Mouse (Mus musculus) MEL (cell line): ENCODE data around the gene Socs5. TPM values are rescaled to one million over a fixed set of nuclear protein-coding genes. Genes with fewer than 3 reads are reported as not detected.

Experiments used
- DNase-seq: peaks from one replicate; pipeline ENCODE4 v3.0.0; 2011; ENCODE audit warnings: low read depth, low spot score
- H3K27ac ChIP-seq: 2 replicates; pipeline ENCODE4 v1.5.1; 2012; ENCODE audit warnings: low read depth, mild to moderate bottlenecking, control low read depth, low read length, moderate library complexity; ENCODE audit not compliant: control insufficient read depth
- H3K27me3 ChIP-seq, 2 experiments: fragments of 150-350 bp in 1 of 2; sonication (generic) in 1 of 2; 2 replicates each; pipeline ENCODE4 v1.6.1; 2012; ENCODE audit warnings: low read length in 2 of 2, mild to moderate bottlenecking in 2 of 2, improper control_type of control experiment in 1 of 2, moderate library complexity in 1 of 2; ENCODE audit not compliant: insufficient read depth in 2 of 2, control insufficient read depth in 1 of 2
- H3K36me3 ChIP-seq, 2 experiments: 2 replicates each; pipeline ENCODE4 v1.6.1; 2012 to 2014; ENCODE audit warnings: low read length in 2 of 2, improper control_type of control experiment in 1 of 2, inconsistent platforms in 1 of 2, mild to moderate bottlenecking in 1 of 2; ENCODE audit not compliant: insufficient read depth in 2 of 2, control insufficient read depth in 1 of 2
- H3K4me1 ChIP-seq, 2 experiments: fragments of 150-350 bp in 1 of 2; sonication (generic) in 1 of 2; 2 replicates each; pipeline ENCODE4 v1.6.1; 2012; ENCODE audit warnings: low read length in 2 of 2, improper control_type of control experiment in 1 of 2, mild to moderate bottlenecking in 1 of 2; ENCODE audit not compliant: insufficient read depth in 2 of 2, control insufficient read depth in 1 of 2
- H3K4me3 ChIP-seq, 2 experiments: fragments of 150-350 bp in 1 of 2; sonication (generic) in 1 of 2; 2 replicates each; pipeline ENCODE4 v1.5.1; 2012; ENCODE audit warnings: low read depth in 2 of 2, low read length in 2 of 2, mild to moderate bottlenecking in 2 of 2, moderate library complexity in 2 of 2, control low read depth in 1 of 2, improper control_type of control experiment in 1 of 2; ENCODE audit not compliant: control insufficient read depth in 1 of 2, insufficient read depth in 1 of 2
- H3K79me2 ChIP-seq: 2 replicates; pipeline ENCODE4 v1.6.1; 2012; ENCODE audit warnings: mild to moderate bottlenecking, low read length, moderate library complexity; ENCODE audit not compliant: control insufficient read depth, poor library complexity, insufficient read depth
- H3K9ac ChIP-seq: 2 replicates; pipeline ENCODE4 v1.6.1; 2012; ENCODE audit warnings: low read depth, mild to moderate bottlenecking, control low read depth, low read length, moderate library complexity; ENCODE audit not compliant: control insufficient read depth, poor library complexity, severe bottlenecking
- H3K9me3 ChIP-seq: fragments of 150-350 bp; sonication (generic); replicated peaks from 2 replicates; pipeline ENCODE4 v1.6.1; 2012; ENCODE audit warnings: mild to moderate bottlenecking, low read length, improper control_type of control experiment, moderate library complexity; ENCODE audit not compliant: insufficient read depth
- CHD1 ChIP-seq: IDR thresholded peaks from 2 replicates; pipeline ENCODE4 v1.6.1; 2012; ENCODE audit warnings: low read depth, mild to moderate bottlenecking, inconsistent platforms, low read length, improper control_type of control experiment
- CHD2 ChIP-seq: IDR thresholded peaks from 2 replicates; pipeline ENCODE4 v1.6.1; 2011; ENCODE audit warnings: low read length, improper control_type of control experiment
- CTCF ChIP-seq, 3 experiments: IDR thresholded peaks in 2 of 3; conservative IDR thresholded peaks in 1 of 3; 2 replicates each; pipeline ENCODE4 v1.5.1; 2011 to 2012; ENCODE audit warnings: low read length in 3 of 3, low read depth in 2 of 3, mild to moderate bottlenecking in 2 of 3, improper control_type of control experiment in 1 of 3, inconsistent platforms in 1 of 3, mixed read lengths in 1 of 3, moderate library complexity in 1 of 3; ENCODE audit not compliant: control insufficient read depth in 1 of 3, insufficient read depth in 1 of 3, poor library complexity in 1 of 3, severe bottlenecking in 1 of 3
- ELF1 ChIP-seq: IDR thresholded peaks from 2 replicates; pipeline ENCODE4 v1.6.1; 2014; ENCODE audit warnings: low read depth, mild to moderate bottlenecking, inconsistent platforms, low read length, improper control_type of control experiment, moderate library complexity
- EP300 ChIP-seq, 2 experiments: IDR thresholded peaks; 2 replicates each; pipeline ENCODE4 v1.6.1; 2011; ENCODE audit warnings: improper control_type of control experiment in 2 of 2, low read length in 2 of 2, low read depth in 1 of 2, mild to moderate bottlenecking in 1 of 2
- GABPA ChIP-seq: IDR thresholded peaks from 2 replicates; pipeline ENCODE4 v1.6.1; 2012; ENCODE audit warnings: low read depth, mild to moderate bottlenecking, inconsistent platforms, low read length, improper control_type of control experiment, moderate library complexity
- GATA1 ChIP-seq: IDR thresholded peaks from 2 replicates; pipeline ENCODE4 v1.6.1; 2011; ENCODE audit warnings: low read depth, low read length, improper control_type of control experiment
- HCFC1 ChIP-seq: IDR thresholded peaks from 2 replicates; pipeline ENCODE4 v1.6.1; 2012; ENCODE audit warnings: low read depth, mild to moderate bottlenecking, inconsistent platforms, low read length, improper control_type of control experiment, moderate library complexity
- MAX ChIP-seq: IDR thresholded peaks from 2 replicates; pipeline ENCODE4 v1.6.1; 2011; ENCODE audit warnings: low read length, improper control_type of control experiment
- MAZ ChIP-seq: IDR thresholded peaks from 2 replicates; pipeline ENCODE4 v1.6.1; 2012; ENCODE audit warnings: low read depth, mild to moderate bottlenecking, inconsistent platforms, low read length, improper control_type of control experiment
- MEF2A ChIP-seq: IDR thresholded peaks from 2 replicates; pipeline ENCODE4 v1.6.1; 2014; ENCODE audit warnings: low read depth, mild to moderate bottlenecking, inconsistent platforms, low read length, improper control_type of control experiment; ENCODE audit not compliant: poor library complexity, insufficient replicate concordance, severe bottlenecking; ENCODE audit errors: extremely low read depth
- MYC ChIP-seq: IDR thresholded peaks from 2 replicates; pipeline ENCODE4 v1.6.1; 2011; ENCODE audit warnings: low read depth, mild to moderate bottlenecking, low read length, improper control_type of control experiment, moderate library complexity
- NRF1 ChIP-seq: IDR thresholded peaks from 2 replicates; pipeline ENCODE4 v1.6.1; 2014; ENCODE audit warnings: low read depth, mild to moderate bottlenecking, inconsistent platforms, low read length, improper control_type of control experiment, moderate library complexity; ENCODE audit not compliant: poor library complexity, insufficient read depth, severe bottlenecking
- POLR2A ChIP-seq, 2 experiments: IDR thresholded peaks; 2 replicates each; pipeline ENCODE4 v1.6.1; 2011 to 2012; ENCODE audit warnings: low read length in 2 of 2, mild to moderate bottlenecking in 2 of 2, control low read depth in 1 of 2, improper control_type of control experiment in 1 of 2, low read depth in 1 of 2, moderate library complexity in 1 of 2; ENCODE audit not compliant: control insufficient read depth in 1 of 2, insufficient read depth in 1 of 2, poor library complexity in 1 of 2
- POLR2AphosphoS5 ChIP-seq: IDR thresholded peaks from 2 replicates; pipeline ENCODE4 v1.6.1; 2012; ENCODE audit warnings: low read depth, borderline replicate concordance, mild to moderate bottlenecking, inconsistent platforms, low read length, moderate library complexity, mixed read lengths
- RAD21 ChIP-seq: IDR thresholded peaks from 2 replicates; pipeline ENCODE4 v1.6.1; 2011; ENCODE audit warnings: mild to moderate bottlenecking, low read depth, low read length, improper control_type of control experiment
- SMC3 ChIP-seq: IDR thresholded peaks from 2 replicates; pipeline ENCODE4 v1.6.1; 2011; ENCODE audit warnings: low read depth, low read length, improper control_type of control experiment
- TBP ChIP-seq: IDR thresholded peaks from 2 replicates; pipeline ENCODE4 v1.8.0; 2011; ENCODE audit warnings: low read depth, low read length, improper control_type of control experiment
- USF1 ChIP-seq: IDR thresholded peaks from 2 replicates; pipeline ENCODE4 v1.6.1; 2014; ENCODE audit warnings: low read depth, mild to moderate bottlenecking, inconsistent platforms, low read length, improper control_type of control experiment, moderate library complexity
- USF2 ChIP-seq, 2 experiments: IDR thresholded peaks; 2 replicates each; pipeline ENCODE4 v1.6.1; 2011 to 2012; ENCODE audit warnings: improper control_type of control experiment in 2 of 2, low read length in 2 of 2, borderline replicate concordance in 1 of 2, inconsistent platforms in 1 of 2, low read depth in 1 of 2, mild to moderate bottlenecking in 1 of 2; ENCODE audit not compliant: insufficient read depth in 1 of 2
- ZC3H11A ChIP-seq: IDR thresholded peaks from 2 replicates; pipeline ENCODE4 v1.6.1; 2012; ENCODE audit warnings: low read depth, mild to moderate bottlenecking, inconsistent platforms, low read length, improper control_type of control experiment
- ZKSCAN1 ChIP-seq: IDR thresholded peaks from 2 replicates; pipeline ENCODE4 v1.6.1; 2012; ENCODE audit warnings: low read depth, mild to moderate bottlenecking, inconsistent platforms, low read length, improper control_type of control experiment, moderate library complexity
- ZNF384 ChIP-seq: IDR thresholded peaks from 2 replicates; pipeline ENCODE4 v1.6.1; 2012; ENCODE audit warnings: low read depth, mild to moderate bottlenecking, inconsistent platforms, low read length, improper control_type of control experiment
- polyA plus RNA-seq, 2 experiments: library from polyadenylated mRNA; stranded (reverse) in 1 of 2; unstranded in 1 of 2; fragments of >175 nt in 1 of 2; fragments of >200 nt in 1 of 2; gene quantifications; 2 replicates each; pipeline versions ENCODE4 v1.2.1 to v1.2.4; 2012; ENCODE audit warnings: low replicate concordance in 2 of 2, low read depth in 1 of 2; ENCODE audit not compliant: insufficient read length in 2 of 2, insufficient read depth in 1 of 2, missing spikeins in 1 of 2
- total RNA-seq: library from RNA; depleted of rRNA; stranded (reverse); fragments of 300-350 nt; gene quantifications from 2 replicates; pipeline ENCODE4 v1.2.3, GENCODE M21; 2012; rRNA removed

Socs5 gene
- total RNA-seq (6.0 and 6.4 TPM in 2 replicates), polyA plus RNA-seq (1 to 10 TPM in 1 of 2 experiments, not detected in 1; 9.7 TPM)

- no peak for TF ChIP-seq ZC3H11A
- no peak for TF ChIP-seq USF2 (IDR thresholded peaks at IDR 0.05; ENCODE audit: borderline replicate concordance in 1 of 2, insufficient read depth in 1 of 2, low read depth in 1 of 2, low read length in 2 of 2)
- peak in 1 of 2 experiments; percentile 59; a peak in 1 of 4 replicates for TF ChIP-seq POLR2A (IDR thresholded peaks at IDR 0.05; ENCODE audit: control insufficient read depth in 1 of 2, insufficient read depth in 1 of 2, low read depth in 1 of 2, low read length in 2 of 2, poor library complexity in 1 of 2)
- no peak for TF ChIP-seq CHD2
- no peak for TF ChIP-seq EP300 (IDR thresholded peaks at IDR 0.05; ENCODE audit: low read depth in 1 of 2, low read length in 2 of 2)
- no peak for TF ChIP-seq MAZ
- no peak for TF ChIP-seq USF1
- no peak for TF ChIP-seq MAX
- TF ChIP-seq CHD1: peak; percentile 55; the same call in 1 of the 2 replicates
- TF ChIP-seq ZKSCAN1: 0 out of 2 replicates have a peak, but pooled peaks have one; percentile 51
- TF ChIP-seq ELF1: no peak
- TF ChIP-seq MYC: no peak
- TF ChIP-seq NRF1: peak; percentile 38; the same call in 1 of the 2 replicates
- Histone ChIP-seq H3K9ac (peak within 1 kb of the TSS; percentile 94), H3K27ac (peak within 1 kb of the TSS; percentile 73), H3K9me3 (no peaks in the 10 kb centered on the region), H3K4me3 (peak within 1 kb of the TSS; percentile 92 to 96), H3K36me3 (peaks cover 0 to 8% of the 10 kb centered on the region in 2 experiments; a peak in 2 of 4 replicates), H3K4me1 (peaks cover 0 to 11% of the 10 kb centered on the region in 2 experiments; a peak in 1 of 4 replicates), H3K79me2 (peaks cover 10% of the 10 kb centered on the region), H3K27me3 (no peaks in the 10 kb centered on the region)
- DNase-seq: peak; percentile 54
Observed at GRCm38 (mm10) chr17:87107623-87108221, at the start of gene Socs5. Socs5 (plus strand) TSS chr17:87107679.

GRCm38 (mm10) chr17:87062639-87063038 lies 44.8 kb upstream of the Socs5 start:
- TF ChIP-seq GABPA: no peak
- no peak for TF ChIP-seq ZNF384
- TF ChIP-seq EP300 (IDR thresholded peaks at IDR 0.05; ENCODE audit: low read depth in 1 of 2, low read length in 2 of 2): no peak
- no peak for TF ChIP-seq SMC3
- no peak for TF ChIP-seq CHD2
- TF ChIP-seq RAD21: no peak
- TF ChIP-seq USF2 (IDR thresholded peaks at IDR 0.05; ENCODE audit: borderline replicate concordance in 1 of 2, insufficient read depth in 1 of 2, low read depth in 1 of 2, low read length in 2 of 2): no peak
- TF ChIP-seq MAZ: no peak
- TF ChIP-seq GATA1: no peak
- no peak for TF ChIP-seq POLR2AphosphoS5
- no peak for TF ChIP-seq CHD1
- no peak for TF ChIP-seq HCFC1
- TF ChIP-seq ZC3H11A: no peak
- no peak for TF ChIP-seq TBP
- no peak for TF ChIP-seq CTCF (IDR thresholded peaks at IDR 0.05 in 2 of 3, conservative IDR thresholded peaks at IDR 0.05 in 1 of 3; ENCODE audit: control insufficient read depth in 1 of 3, insufficient read depth in 1 of 3, low read depth in 2 of 3, low read length in 3 of 3, poor library complexity in 1 of 3, severe bottlenecking in 1 of 3)
- TF ChIP-seq MEF2A: no peak
- no peak for TF ChIP-seq ZKSCAN1
- H3K4me3 ChIP-seq: no peak overlapping the region
- H3K27me3 ChIP-seq: no peaks in the 10 kb centered on the region
- H3K79me2 ChIP-seq: no peaks in the 10 kb centered on the region
- no peak overlapping the region for H3K27ac ChIP-seq
- DNase-seq: no peak
- peaks cover 1 to 21% of the 10 kb centered on the region in 2 experiments; a peak in 3 of 4 replicates for H3K4me1 ChIP-seq
- H3K36me3 ChIP-seq: peaks cover 0 to 12% of the 10 kb centered on the region in 2 experiments; a peak in 2 of 4 replicates
- H3K9me3 ChIP-seq: no peaks in the 10 kb centered on the region
- no peak overlapping the region for H3K9ac ChIP-seq
